Mouse (Mus musculus): ENCODE data around the gene Acta2.

- TF ChIP-seq CTCF (conservative IDR thresholded peaks at IDR 0.05; ENCODE audit: insufficient read depth, insufficient read length, low read depth, low read length): no peak
- no peak for TF ChIP-seq POLR2A (IDR thresholded peaks at IDR 0.05; ENCODE audit: low read depth, low read length)
Observed at GRCm38 (mm10) chr19:34194132-34194745, 61.2 kb downstream of the Acta2 start.

Data from kidney, adult 2 months (tissue).